Mouse (Mus musculus) hindbrain, postnatal 0 days (tissue): ENCODE data around the gene Dpysl5. TPM values are rescaled to one million over a fixed set of nuclear protein-coding genes. Genes with fewer than 3 reads are reported as not detected.

Experiments
- ATAC-seq: fragments of 200-750 bp; cut with Nextera tagmentation; 2 replicates; pipeline ENCODE4 v1.8.0; 2017; ENCODE audit warnings: mild to moderate bottlenecking, moderate TSS enrichment, moderate library complexity
- DNase-seq: peaks from one replicate; pipeline ENCODE4 v3.0.0-alpha.2; 2015; ENCODE audit warnings: low spot score
- H3K27ac ChIP-seq: fragments of 300-500 bp; sonication (generic); 2 replicates; pipeline ENCODE4 v1.5.1; 2014; ENCODE audit warnings: mild to moderate bottlenecking
- H3K27me3 ChIP-seq: fragments of 300-500 bp; sonication (generic); 2 replicates; pipeline ENCODE4 v1.6.1; 2014; ENCODE audit warnings: low read length, mixed read lengths; ENCODE audit not compliant: insufficient read depth
- H3K36me3 ChIP-seq: fragments of 300-500 bp; sonication (generic); 2 replicates; pipeline ENCODE4 v1.6.1; 2014; ENCODE audit warnings: low read length, mixed read lengths; ENCODE audit not compliant: insufficient read depth
- H3K4me1 ChIP-seq: fragments of 300-500 bp; sonication (generic); 2 replicates; pipeline ENCODE4 v1.6.1; 2014; ENCODE audit warnings: antibody characterized with exemption, low read length, mixed read lengths; ENCODE audit not compliant: insufficient read depth
- H3K4me2 ChIP-seq: fragments of 300-500 bp; sonication (generic); 2 replicates; pipeline ENCODE4 v1.6.1; 2014; ENCODE audit warnings: low read depth, mild to moderate bottlenecking, low read length, moderate library complexity, mixed read lengths
- H3K4me3 ChIP-seq: fragments of 300-500 bp; sonication (generic); 2 replicates; pipeline ENCODE4 v1.5.1; 2014; ENCODE audit warnings: low read length
- H3K9ac ChIP-seq: fragments of 300-500 bp; sonication (generic); replicated peaks from 2 replicates; pipeline ENCODE4 v1.6.1; 2014; ENCODE audit warnings: mild to moderate bottlenecking, low read length, moderate library complexity, mixed read lengths
- H3K9me3 ChIP-seq: fragments of 300-500 bp; sonication (generic); 2 replicates; pipeline ENCODE4 v1.6.1; 2016; ENCODE audit warnings: low read length, mixed read lengths
- CTCF ChIP-seq: IDR thresholded peaks from 2 replicates; pipeline ENCODE4 v1.5.1; 2016; ENCODE audit warnings: antibody characterized with exemption, control low read depth, low read depth
- WGBS: fragments of 180-500 bp; shearing (Covaris S2); extraction: QIAGEN DNeasy Blood & Tissue Kit; methylation state at CpG from one replicate; pipeline ENCODE4 v1.1.7; 2014; 5-methylcytosine and 5-hydroxymethylcytosine counted together
- polyA plus RNA-seq: library from polyadenylated mRNA; unstranded; fragments of >200 nt; fragmentation: Nextera tagmentation; extraction: Ambion mirVana; gene quantifications from 2 replicates; pipeline ENCODE4 v1.2.1, GENCODE M21; 2015
- total RNA-seq: library from RNA; depleted of rRNA; stranded (reverse); fragments of >200 nt; gene quantifications from 2 replicates; pipeline ENCODE4 v1.2.3, GENCODE M21; 2014

Gene Dpysl5
- total and polyA plus RNA-seq, 2 experiments from 2014 or later, result 148 to 261 TPM

GRCm38 (mm10) chr5:30797482-30797881 lies 86.1 kb downstream of the Dpysl5 start:
- 51% methylated on average over 7 of the region's 7 CpGs for WGBS
- Histone ChIP-seq H3K9ac (no peak overlapping the region), H3K27me3 (no peaks in the 10 kb centered on the region), H3K27ac (no peak overlapping the region), H3K4me3 (no peak overlapping the region), H3K4me2 (no peak overlapping the region), H3K36me3 (peaks cover 31% of the 10 kb centered on the region), H3K9me3 (no peaks in the 10 kb centered on the region), H3K4me1 (no peaks in the 10 kb centered on the region)
- ATAC-seq, result 0 out of 2 replicates have a peak, but pooled peaks have one; percentile 9
- TF ChIP-seq CTCF, result no peak
- no peak for DNase-seq

GRCm38 (mm10) chr5:30797982-30798381 lies 86.6 kb downstream of the Dpysl5 start:
- H3K4me2 ChIP-seq, result no peak overlapping the region
- H3K9ac ChIP-seq, result no peak overlapping the region
- H3K9me3 ChIP-seq, result no peaks in the 10 kb centered on the region
- WGBS, result 75% methylated on average over 8 of the region's 8 CpGs
- no peak for TF ChIP-seq CTCF
- DNase-seq (no peak), ATAC-seq (no peak)
- no peak overlapping the region for H3K4me3 ChIP-seq
- no peaks in the 10 kb centered on the region for H3K27me3 ChIP-seq
- H3K27ac ChIP-seq, result no peak overlapping the region
- peaks cover 31% of the 10 kb centered on the region for H3K36me3 ChIP-seq
- no peaks in the 10 kb centered on the region for H3K4me1 ChIP-seq

GRCm38 (mm10) chr5:30798965-30799364 lies 87.6 kb downstream of the Dpysl5 start:
- H3K9me3 ChIP-seq, result no peaks in the 10 kb centered on the region
- no peaks in the 10 kb centered on the region for H3K27me3 ChIP-seq
- H3K4me1 ChIP-seq, result no peaks in the 10 kb centered on the region
- no peak for TF ChIP-seq CTCF
- peaks cover 24% of the 10 kb centered on the region for H3K36me3 ChIP-seq
- H3K4me3 ChIP-seq, result no peak overlapping the region
- no peak overlapping the region for H3K4me2 ChIP-seq
- H3K9ac ChIP-seq, result no peak overlapping the region
- no peak overlapping the region for H3K27ac ChIP-seq
- 76% methylated on average over 6 of the region's 6 CpGs for WGBS
- DNase-seq (no peak), ATAC-seq (no peak)

GRCm38 (mm10) chr5:30802724-30803467 lies 91.5 kb downstream of the Dpysl5 start:
- no peaks in the 10 kb centered on the region for H3K9me3 ChIP-seq
- no peak overlapping the region for H3K27ac ChIP-seq
- H3K4me1 ChIP-seq, result no peaks in the 10 kb centered on the region
- no peaks in the 10 kb centered on the region for H3K27me3 ChIP-seq
- ATAC-seq (no peak), DNase-seq (no peak)
- peaks cover 5% of the 10 kb centered on the region; the same call in 1 of the 2 replicates for H3K36me3 ChIP-seq
- no peak overlapping the region for H3K9ac ChIP-seq
- H3K4me3 ChIP-seq, result no peak overlapping the region
- no peak overlapping the region for H3K4me2 ChIP-seq
- WGBS, result 69% methylated on average over 12 of the region's 12 CpGs
- no peak for TF ChIP-seq CTCF

- no peak overlapping the region for H3K9ac ChIP-seq
- TF ChIP-seq CTCF, result peak; percentile 99
- H3K4me3 ChIP-seq, result no peak overlapping the region
- DNase-seq, result peak; percentile 94
- H3K36me3 ChIP-seq, result no peaks in the 10 kb centered on the region
- no peak overlapping the region for H3K4me2 ChIP-seq
- ATAC-seq, result peak; percentile 92
- no peaks in the 10 kb centered on the region for H3K27me3 ChIP-seq
- no peak overlapping the region for H3K27ac ChIP-seq
- 3% methylated on average over 3 of the region's 3 CpGs for WGBS
- no peaks in the 10 kb centered on the region for H3K9me3 ChIP-seq
- no peaks in the 10 kb centered on the region for H3K4me1 ChIP-seq
Measured at GRCm38 (mm10) chr5:30806106-30806505, 94.7 kb downstream of the Dpysl5 start.

GRCm38 (mm10) chr5:30814424-30815119 lies 103.2 kb downstream of the Dpysl5 start, which contains the start of gene Mapre3:
Gene Mapre3 (plus strand): TSS chr5:30814641.
- WGBS, result under 1% methylated on average over 57 of the region's 59 CpGs
- Histone ChIP-seq H3K36me3 (no peaks in the 10 kb centered on the region), H3K9ac (peak within 1 kb of the TSS; percentile 71), H3K9me3 (no peaks in the 10 kb centered on the region), H3K4me1 (peaks cover 26% of the 10 kb centered on the region), H3K4me2 (peak within 1 kb of the TSS; percentile 87), H3K4me3 (peak within 1 kb of the TSS; percentile 82), H3K27ac (peak within 1 kb of the TSS; percentile 87), H3K27me3 (no peaks in the 10 kb centered on the region)
- TF ChIP-seq CTCF, result no peak
- DNase-seq (peak; percentile 97), ATAC-seq (peak; percentile 97)

- TF ChIP-seq CTCF, result no peak
- WGBS, result 5% methylated on average over 7 of the region's 7 CpGs
- ATAC-seq, result no peak
Measured at GRCm38 (mm10) chr5:30815120-30815465, 103.7 kb downstream of the Dpysl5 start.

More at GRCm38 (mm10) chr5:30815120-30815465, 103.7 kb downstream of the Dpysl5 start:
- H3K27ac ChIP-seq, result peak overlapping the region; percentile 87
- H3K36me3 ChIP-seq, result no peaks in the 10 kb centered on the region
- peak; percentile 19 for DNase-seq
- peak overlapping the region; percentile 82 for H3K4me3 ChIP-seq
- H3K27me3 ChIP-seq, result no peaks in the 10 kb centered on the region
- no peaks in the 10 kb centered on the region for H3K9me3 ChIP-seq
- peak overlapping the region; percentile 71 for H3K9ac ChIP-seq
- peaks cover 26% of the 10 kb centered on the region for H3K4me1 ChIP-seq
- peak overlapping the region; percentile 87 for H3K4me2 ChIP-seq
